Mouse (Mus musculus): ENCODE data around the gene Fbxo24. TPM values are rescaled to one million over a fixed set of nuclear protein-coding genes. Genes with fewer than 3 reads are reported as not detected.

Fbxo24 gene
- polyA plus RNA-seq, 1 experiment from 2014 or later, result not detected

GRCm38 (mm10) chr5:137644484-137644883, 15.7 kb upstream of the Fbxo24 start:
- H3K4me2 ChIP-seq, result no peak overlapping the region
- no peak overlapping the region for H3K9ac ChIP-seq
- peaks cover 35% of the 10 kb centered on the region for H3K36me3 ChIP-seq (ENCODE audit: insufficient read depth)
- no peaks in the 10 kb centered on the region for H3K9me3 ChIP-seq (ENCODE audit: low read depth, low read length)
- H3K4me3 ChIP-seq (ENCODE audit: low read depth, low read length), result no peak overlapping the region
- no peaks in the 10 kb centered on the region for H3K4me1 ChIP-seq (ENCODE audit: insufficient read depth)
- peaks cover 24% of the 10 kb centered on the region for H3K27me3 ChIP-seq (ENCODE audit: insufficient read depth, low read length)
- 45% methylated on average over 19 of the region's 19 CpGs for WGBS
- ATAC-seq (ENCODE audit: insufficient read depth) (no peak), DNase-seq (no peak)
- H3K27ac ChIP-seq (ENCODE audit: low read depth), result no peak overlapping the region
- TF ChIP-seq CTCF (IDR thresholded peaks at IDR 0.05; ENCODE audit: low read depth), result no peak

GRCm38 (mm10) chr5:137642886-137643285, 14.1 kb upstream of the Fbxo24 start:
- H3K36me3 ChIP-seq (ENCODE audit: insufficient read depth), result peaks cover 51% of the 10 kb centered on the region
- H3K27ac ChIP-seq (ENCODE audit: low read depth), result no peak overlapping the region
- no peak for TF ChIP-seq CTCF (IDR thresholded peaks at IDR 0.05; ENCODE audit: low read depth)
- DNase-seq (no peak), ATAC-seq (ENCODE audit: insufficient read depth) (no peak)
- no peak overlapping the region for H3K9ac ChIP-seq
- 41% methylated on average over 4 of the region's 4 CpGs for WGBS
- H3K27me3 ChIP-seq (ENCODE audit: insufficient read depth, low read length), result peaks cover 24% of the 10 kb centered on the region
- no peaks in the 10 kb centered on the region for H3K9me3 ChIP-seq (ENCODE audit: low read depth, low read length)
- no peak overlapping the region for H3K4me3 ChIP-seq (ENCODE audit: low read depth, low read length)
- H3K4me2 ChIP-seq, result no peak overlapping the region
- H3K4me1 ChIP-seq (ENCODE audit: insufficient read depth), result no peaks in the 10 kb centered on the region

GRCm38 (mm10) chr5:137641054-137641453, 12.3 kb upstream of the Fbxo24 start, which contains the start of gene Sap25:
Sap25 (plus strand) TSS chr5:137641334.
- 84% methylated on average over 19 of the region's 19 CpGs for WGBS
- H3K36me3 ChIP-seq (ENCODE audit: insufficient read depth), result peaks cover 69% of the 10 kb centered on the region
- peak; percentile 54 for TF ChIP-seq CTCF (IDR thresholded peaks at IDR 0.05; ENCODE audit: low read depth)

GRCm38 (mm10) chr5:137639472-137639871, 10.7 kb upstream of the Fbxo24 start:
- TF ChIP-seq CTCF (IDR thresholded peaks at IDR 0.05; ENCODE audit: low read depth), result no peak
- DNase-seq, result no peak
- Histone ChIP-seq H3K9ac (no peak overlapping the region), H3K27ac (ENCODE audit: low read depth) (no peak overlapping the region), H3K27me3 (ENCODE audit: insufficient read depth, low read length) (peaks cover 8% of the 10 kb centered on the region), H3K4me1 (ENCODE audit: insufficient read depth) (no peaks in the 10 kb centered on the region), H3K4me2 (no peak overlapping the region), H3K9me3 (ENCODE audit: low read depth, low read length) (no peaks in the 10 kb centered on the region), H3K4me3 (ENCODE audit: low read depth, low read length) (no peak overlapping the region), H3K36me3 (ENCODE audit: insufficient read depth) (peaks cover 81% of the 10 kb centered on the region)
- 0 out of 2 replicates have a peak, but pooled peaks have one; percentile 14 for ATAC-seq (ENCODE audit: insufficient read depth)
- WGBS, result 68% methylated on average over 7 of the region's 7 CpGs

More at GRCm38 (mm10) chr5:137641054-137641453, 12.3 kb upstream of the Fbxo24 start, which contains the start of gene Sap25:
- Histone ChIP-seq H3K9ac (no peak within 1 kb of the TSS), H3K27ac (ENCODE audit: low read depth) (no peak within 1 kb of the TSS), H3K4me3 (ENCODE audit: low read depth, low read length) (no peak within 1 kb of the TSS), H3K4me2 (no peak within 1 kb of the TSS), H3K27me3 (ENCODE audit: insufficient read depth, low read length) (peaks cover 23% of the 10 kb centered on the region), H3K4me1 (ENCODE audit: insufficient read depth) (no peaks in the 10 kb centered on the region), H3K9me3 (ENCODE audit: low read depth, low read length) (no peaks in the 10 kb centered on the region)
- DNase-seq (no peak), ATAC-seq (ENCODE audit: insufficient read depth) (no peak)

- 70% methylated on average over 12 of the region's 12 CpGs for WGBS
- Histone ChIP-seq H3K36me3 (ENCODE audit: insufficient read depth) (peaks cover 54% of the 10 kb centered on the region), H3K27me3 (ENCODE audit: insufficient read depth, low read length) (no peaks in the 10 kb centered on the region), H3K4me3 (ENCODE audit: low read depth, low read length) (no peak overlapping the region), H3K4me1 (ENCODE audit: insufficient read depth) (peaks cover 20% of the 10 kb centered on the region), H3K9me3 (ENCODE audit: low read depth, low read length) (no peaks in the 10 kb centered on the region), H3K27ac (ENCODE audit: low read depth) (no peak overlapping the region), H3K4me2 (no peak overlapping the region), H3K9ac (no peak overlapping the region)
- ATAC-seq (ENCODE audit: insufficient read depth), result no peak
- no peak for TF ChIP-seq CTCF (IDR thresholded peaks at IDR 0.05; ENCODE audit: low read depth)
- DNase-seq, result no peak
Measured at GRCm38 (mm10) chr5:137633397-137634084, 4.7 kb upstream of the Fbxo24 start.

GRCm38 (mm10) chr5:137631591-137631990, 2.8 kb upstream of the Fbxo24 start:
- peaks cover 20% of the 10 kb centered on the region for H3K4me1 ChIP-seq (ENCODE audit: insufficient read depth)
- peak overlapping the region; percentile 68; the same call in 1 of the 2 replicates for H3K27ac ChIP-seq (ENCODE audit: low read depth)
- 48% methylated on average over 4 of the region's 4 CpGs for WGBS
- H3K4me2 ChIP-seq, result peak overlapping the region; percentile 90
- no peak for ATAC-seq (ENCODE audit: insufficient read depth)
- H3K9ac ChIP-seq, result peak overlapping the region; percentile 75; the same call in 1 of the 2 replicates
- H3K9me3 ChIP-seq (ENCODE audit: low read depth, low read length), result no peaks in the 10 kb centered on the region
- DNase-seq, result no peak
- H3K36me3 ChIP-seq (ENCODE audit: insufficient read depth), result peaks cover 35% of the 10 kb centered on the region
- TF ChIP-seq CTCF (IDR thresholded peaks at IDR 0.05; ENCODE audit: low read depth), result no peak
- no peak overlapping the region for H3K4me3 ChIP-seq (ENCODE audit: low read depth, low read length)
- H3K27me3 ChIP-seq (ENCODE audit: insufficient read depth, low read length), result no peaks in the 10 kb centered on the region

- DNase-seq (no peak), ATAC-seq (ENCODE audit: insufficient read depth) (no peak)
- Histone ChIP-seq H3K4me1 (ENCODE audit: insufficient read depth) (peaks cover 20% of the 10 kb centered on the region), H3K36me3 (ENCODE audit: insufficient read depth) (peaks cover 31% of the 10 kb centered on the region), H3K4me3 (ENCODE audit: low read depth, low read length) (peak overlapping the region; percentile 94), H3K27me3 (ENCODE audit: insufficient read depth, low read length) (no peaks in the 10 kb centered on the region), H3K27ac (ENCODE audit: low read depth) (peak overlapping the region; percentile 68), H3K9me3 (ENCODE audit: low read depth, low read length) (no peaks in the 10 kb centered on the region), H3K4me2 (peak overlapping the region; percentile 90), H3K9ac (peak overlapping the region; percentile 75)
- 54% methylated on average over 9 of the region's 9 CpGs for WGBS
- TF ChIP-seq CTCF (IDR thresholded peaks at IDR 0.05; ENCODE audit: low read depth), result no peak
Measured at GRCm38 (mm10) chr5:137631171-137631570, 2.4 kb upstream of the Fbxo24 start.

Measured in lung, embryonic 14.5 days (tissue).